Mouse (Mus musculus) liver, postnatal 0 days (tissue): ENCODE data around the gene Fam131c.

Experiments
- CTCF ChIP-seq: sonication (generic); IDR thresholded peaks from 2 replicates; pipeline ENCODE4 v1.5.1; 2016; ENCODE audit warnings: antibody characterized with exemption, low read depth
- EP300 ChIP-seq: IDR thresholded peaks from 2 replicates; pipeline ENCODE4 v1.6.1; 2016; ENCODE audit warnings: antibody characterized with exemption, low read depth, mild to moderate bottlenecking

DNA sequence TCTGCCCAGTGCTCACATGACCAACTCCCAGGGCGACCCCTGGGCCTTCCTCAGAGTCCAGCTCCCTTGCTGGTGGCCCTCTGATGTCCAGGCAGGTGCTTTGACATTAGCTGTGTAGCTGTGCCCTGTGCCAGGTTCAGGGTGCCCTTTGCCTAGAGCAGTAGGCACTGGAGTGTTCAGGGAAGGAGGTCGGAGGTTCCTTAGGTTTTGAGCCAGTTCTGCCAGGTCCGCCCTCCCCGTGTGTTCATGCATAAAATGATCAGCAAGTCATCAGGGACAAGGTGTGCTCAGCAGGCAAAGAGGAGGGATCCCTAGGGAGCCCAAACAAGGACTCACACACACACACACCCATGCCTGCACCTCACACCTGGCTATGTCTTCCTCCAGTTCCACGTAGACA lies 15.0 kb upstream of the Fam131c start:
- TF ChIP-seq EP300: no peak
- no peak for TF ChIP-seq CTCF
